Mouse (Mus musculus) brown adipose tissue, adult 24 weeks (tissue): ENCODE data around the gene Barx1. TPM values are rescaled to one million over a fixed set of nuclear protein-coding genes. Genes with fewer than 3 reads are reported as not detected.

ENCODE experiments used
- H3K27ac ChIP-seq: fragments of 200-500 bp; replicated peaks from 2 replicates; pipeline ENCODE4 v1.5.1; 2012; ENCODE audit warnings: low read depth, mild to moderate bottlenecking, low read length
- H3K4me1 ChIP-seq: fragments of 200-500 bp; 2 replicates; pipeline ENCODE4 v1.6.1; 2012; ENCODE audit warnings: low read length, mixed read lengths; ENCODE audit not compliant: control insufficient read depth, insufficient read depth, insufficient read length
- H3K4me3 ChIP-seq: fragments of 200-500 bp; 2 replicates; pipeline ENCODE4 v1.5.1; 2012; ENCODE audit warnings: low read depth, mild to moderate bottlenecking, low read length, moderate library complexity; ENCODE audit not compliant: insufficient read depth
- polyA plus RNA-seq: library from polyadenylated mRNA; stranded (reverse); fragments of >200 nt; gene quantifications from 2 replicates; pipeline ENCODE4 v1.2.4, GENCODE M21; 2012; ENCODE audit not compliant: missing spikeins, insufficient read depth, insufficient read length

The Barx1 gene
- not detected in 2 replicates for polyA plus RNA-seq

DNA sequence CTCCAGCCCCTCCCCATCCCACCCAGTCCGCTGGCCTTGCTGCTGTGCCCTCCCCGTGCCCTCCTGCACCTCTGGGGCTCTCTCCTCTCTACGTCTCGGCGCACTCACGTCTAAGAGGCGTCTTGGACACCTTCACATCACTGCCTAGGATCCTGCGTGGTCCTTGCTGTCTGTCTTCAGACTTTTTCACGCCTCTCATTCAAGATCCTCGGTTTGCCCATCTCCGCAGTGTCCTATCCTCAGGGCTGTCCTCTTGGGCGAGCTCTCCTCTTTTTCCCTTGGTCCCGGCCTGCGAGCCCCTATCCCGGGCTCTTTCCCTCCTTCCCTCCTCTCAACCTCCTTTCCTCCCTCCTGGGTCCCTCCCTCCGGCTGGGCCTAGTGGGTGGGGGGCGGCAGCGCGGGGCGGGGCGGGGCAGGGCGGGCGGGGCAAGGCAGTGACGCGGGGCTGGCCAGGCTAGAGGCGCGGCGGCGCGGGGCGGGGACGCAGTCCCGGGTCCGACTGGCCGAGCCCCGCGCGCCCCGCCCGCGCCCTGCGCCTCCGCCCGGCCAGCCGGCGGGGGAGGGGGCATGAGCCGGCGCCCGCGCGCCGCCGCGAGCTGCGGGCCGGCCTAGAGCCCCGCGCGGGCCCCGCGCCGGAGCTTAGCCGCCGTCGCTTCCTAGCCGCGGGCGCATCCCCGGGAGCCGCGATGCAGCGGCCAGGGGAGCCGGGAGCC lies at the start of gene Barx1:
Barx1 (plus strand) TSS at position 568 of the 713 bp plus-strand sequence.
- no peak within 1 kb of the TSS for H3K4me3 ChIP-seq
- no peak within 1 kb of the TSS for H3K27ac ChIP-seq
- H3K4me1 ChIP-seq = peaks cover 4% of the 10 kb centered on the region

GRCm38 (mm10) chr13:48614525-48614924 lies 48.3 kb upstream of the Barx1 start:
- Histone ChIP-seq H3K27ac (no peak overlapping the region), H3K4me3 (no peak overlapping the region), H3K4me1 (no peaks in the 10 kb centered on the region)

DNA sequence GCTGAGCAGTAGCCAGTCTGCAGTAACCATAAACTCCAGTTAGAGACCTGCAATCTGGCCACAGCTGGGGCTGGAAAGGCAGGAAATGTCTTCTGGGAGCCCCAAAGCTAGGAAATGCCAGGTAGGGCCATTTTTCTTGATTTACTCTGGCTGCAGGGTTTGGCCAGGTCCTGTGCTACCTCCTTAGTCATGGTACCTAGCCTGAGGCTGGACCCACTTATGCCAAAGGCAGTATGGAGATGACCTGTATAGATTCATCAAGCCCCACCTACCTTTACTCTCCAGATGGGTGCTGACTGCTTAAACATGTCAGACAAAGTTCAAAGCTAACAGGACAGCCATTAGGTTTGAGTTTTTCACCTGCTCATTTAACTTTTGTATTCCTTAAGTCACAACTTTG lies 45.0 kb upstream of the Barx1 start:
- no peaks in the 10 kb centered on the region for H3K4me1 ChIP-seq
- H3K4me3 ChIP-seq = no peak overlapping the region
- no peak overlapping the region for H3K27ac ChIP-seq

- Histone ChIP-seq H3K27ac (no peak overlapping the region), H3K4me3 (no peak overlapping the region)
Measured at GRCm38 (mm10) chr13:48618890-48619289, 43.9 kb upstream of the Barx1 start.

DNA sequence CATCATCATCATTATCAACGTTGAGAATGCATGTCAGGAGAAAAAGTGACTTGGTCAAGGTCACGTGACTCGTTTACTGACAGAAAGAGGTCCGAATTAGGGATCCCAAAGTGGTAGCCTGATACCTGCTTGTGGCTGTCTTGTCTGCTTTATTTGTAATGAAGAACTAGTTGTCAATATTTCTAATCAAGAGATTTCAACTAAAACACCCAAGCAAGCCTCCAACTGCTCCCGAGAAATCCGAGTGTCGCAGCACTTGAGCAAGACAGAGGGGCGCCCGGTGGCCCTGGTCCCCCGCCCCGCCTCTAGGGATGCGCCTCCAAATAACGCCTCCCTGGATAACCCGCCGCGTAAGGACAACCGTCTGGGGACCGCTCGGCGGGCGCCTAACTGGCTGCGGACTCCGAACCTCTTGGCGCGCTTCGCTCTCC lies 37.8 kb upstream of the Barx1 start:
- no peaks in the 10 kb centered on the region for H3K4me1 ChIP-seq
- H3K4me3 ChIP-seq = peak overlapping the region; percentile 89
- H3K27ac ChIP-seq = peak overlapping the region; percentile 73

More at GRCm38 (mm10) chr13:48618890-48619289, 43.9 kb upstream of the Barx1 start:
- no peaks in the 10 kb centered on the region for H3K4me1 ChIP-seq

DNA sequence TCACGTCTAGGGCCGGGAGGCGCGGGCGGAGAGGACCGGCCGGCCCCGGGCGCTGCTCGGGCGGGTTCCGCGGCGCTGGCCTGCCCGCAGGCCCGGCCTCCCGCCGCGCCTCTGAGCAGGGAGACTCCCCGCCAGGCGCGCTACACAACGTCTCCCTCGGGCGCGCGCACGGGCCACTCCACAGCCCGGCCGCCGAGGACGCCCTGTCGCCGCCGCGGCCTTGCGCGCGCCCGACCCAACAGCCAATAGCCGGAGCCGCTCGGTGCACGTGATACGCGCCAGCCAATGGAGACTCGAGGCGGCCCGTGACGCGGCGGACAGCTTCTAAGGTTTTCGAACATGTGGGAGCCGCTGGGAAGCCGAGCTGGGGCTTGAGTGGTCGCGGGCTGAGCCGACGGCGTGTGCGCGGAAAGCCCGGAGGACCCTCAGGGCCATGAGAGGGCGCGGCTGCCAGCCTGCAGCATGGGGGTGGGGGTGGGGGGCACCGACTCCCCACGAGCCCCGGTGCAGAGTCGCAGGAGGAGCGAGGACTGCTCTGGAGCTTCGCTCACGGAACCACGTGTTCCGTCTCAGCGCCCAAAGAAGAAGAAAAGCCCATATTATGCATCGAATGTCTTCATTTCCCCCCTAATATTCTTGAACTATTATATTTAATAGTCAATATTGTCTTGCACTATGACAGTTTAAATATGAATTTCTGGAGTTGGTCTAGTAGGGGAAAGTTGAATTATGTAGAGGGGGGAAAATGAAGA lies 37.2 kb upstream of the Barx1 start, which contains the start of gene Ptpdc1:
Ptpdc1 (minus strand) TSS at position 232 of the 752 bp plus-strand sequence.
- no peaks in the 10 kb centered on the region for H3K4me1 ChIP-seq
- H3K27ac ChIP-seq = peak within 1 kb of the TSS; percentile 73
- H3K4me3 ChIP-seq = peak within 1 kb of the TSS; percentile 89

DNA sequence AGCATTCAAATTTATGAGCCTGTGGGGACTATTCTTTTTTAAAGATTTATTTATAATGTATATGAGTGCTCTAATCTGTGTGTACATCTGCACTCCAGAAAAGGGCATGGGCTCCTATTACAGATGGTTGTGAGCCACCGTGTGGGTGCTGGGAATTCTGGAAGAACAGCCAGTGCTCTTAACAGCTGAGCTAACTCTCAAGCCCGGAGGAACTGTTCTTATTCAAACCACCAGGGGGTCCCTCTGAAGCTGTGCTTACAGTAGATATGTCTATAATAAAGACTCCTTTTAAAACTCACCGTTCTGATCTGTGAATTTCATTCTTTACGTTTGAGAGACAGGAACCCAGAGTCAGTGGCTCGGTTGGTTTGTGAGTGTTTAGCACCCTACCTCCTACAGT lies 31.1 kb upstream of the Barx1 start:
- no peaks in the 10 kb centered on the region for H3K4me1 ChIP-seq
- no peak overlapping the region for H3K27ac ChIP-seq
- H3K4me3 ChIP-seq = no peak overlapping the region

- Histone ChIP-seq H3K4me1 (no peaks in the 10 kb centered on the region), H3K27ac (no peak overlapping the region), H3K4me3 (no peak overlapping the region)
Measured at GRCm38 (mm10) chr13:48637706-48638105, 25.1 kb upstream of the Barx1 start.

- H3K4me3 ChIP-seq = no peak overlapping the region
- H3K27ac ChIP-seq = no peak overlapping the region
- no peaks in the 10 kb centered on the region for H3K4me1 ChIP-seq
Measured at GRCm38 (mm10) chr13:48639570-48639969, 23.2 kb upstream of the Barx1 start.

DNA sequence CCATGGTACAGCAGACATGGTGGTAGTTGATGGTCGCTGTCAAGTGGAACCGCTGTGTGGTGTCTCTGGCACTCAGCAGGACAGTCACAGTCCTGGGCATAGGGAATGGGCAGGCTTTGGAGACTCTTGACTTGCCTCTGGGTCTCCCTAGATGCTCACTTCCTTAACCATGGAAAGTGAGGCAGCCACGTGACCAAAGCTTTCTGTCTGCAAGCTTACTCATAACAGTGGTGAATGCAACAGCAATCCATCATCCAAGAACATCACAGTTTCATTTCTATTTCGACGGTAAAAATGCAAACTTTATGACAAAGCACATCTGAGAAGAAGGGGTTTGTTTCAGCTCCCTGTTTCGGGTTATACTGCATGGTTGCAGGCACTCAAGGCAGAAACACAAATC lies 19.7 kb upstream of the Barx1 start:
- no peak overlapping the region for H3K4me3 ChIP-seq
- no peak overlapping the region for H3K27ac ChIP-seq

DNA sequence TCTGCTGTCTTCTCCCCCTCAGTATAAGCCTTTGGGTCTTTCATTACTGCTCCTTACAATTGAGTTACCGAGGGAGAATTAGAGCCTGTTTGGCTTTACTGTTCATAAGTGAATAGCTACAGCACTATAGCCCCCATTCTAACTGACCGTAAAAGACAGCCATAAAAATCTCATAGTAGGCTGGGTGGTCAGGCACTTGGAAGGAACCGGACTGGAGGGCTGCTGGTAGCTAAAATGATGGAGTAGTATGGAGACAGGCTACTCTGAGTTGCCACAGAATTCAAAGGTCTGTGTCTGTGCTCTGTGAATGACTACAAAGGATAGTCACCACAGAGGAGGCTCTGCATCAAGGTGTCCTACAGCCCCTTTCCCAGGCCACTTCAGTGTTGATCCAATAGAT lies 18.8 kb upstream of the Barx1 start:
- Histone ChIP-seq H3K4me1 (no peaks in the 10 kb centered on the region), H3K27ac (no peak overlapping the region), H3K4me3 (no peak overlapping the region)

More for the DNA sequence above, 19.7 kb upstream of the Barx1 start:
- H3K4me1 ChIP-seq = no peaks in the 10 kb centered on the region

GRCm38 (mm10) chr13:48646696-48647095 lies 16.1 kb upstream of the Barx1 start:
- Histone ChIP-seq H3K27ac (no peak overlapping the region), H3K4me3 (no peak overlapping the region), H3K4me1 (no peaks in the 10 kb centered on the region)

GRCm38 (mm10) chr13:48650615-48651014 lies 12.2 kb upstream of the Barx1 start:
- Histone ChIP-seq H3K4me3 (no peak overlapping the region), H3K4me1 (no peaks in the 10 kb centered on the region), H3K27ac (no peak overlapping the region)

DNA sequence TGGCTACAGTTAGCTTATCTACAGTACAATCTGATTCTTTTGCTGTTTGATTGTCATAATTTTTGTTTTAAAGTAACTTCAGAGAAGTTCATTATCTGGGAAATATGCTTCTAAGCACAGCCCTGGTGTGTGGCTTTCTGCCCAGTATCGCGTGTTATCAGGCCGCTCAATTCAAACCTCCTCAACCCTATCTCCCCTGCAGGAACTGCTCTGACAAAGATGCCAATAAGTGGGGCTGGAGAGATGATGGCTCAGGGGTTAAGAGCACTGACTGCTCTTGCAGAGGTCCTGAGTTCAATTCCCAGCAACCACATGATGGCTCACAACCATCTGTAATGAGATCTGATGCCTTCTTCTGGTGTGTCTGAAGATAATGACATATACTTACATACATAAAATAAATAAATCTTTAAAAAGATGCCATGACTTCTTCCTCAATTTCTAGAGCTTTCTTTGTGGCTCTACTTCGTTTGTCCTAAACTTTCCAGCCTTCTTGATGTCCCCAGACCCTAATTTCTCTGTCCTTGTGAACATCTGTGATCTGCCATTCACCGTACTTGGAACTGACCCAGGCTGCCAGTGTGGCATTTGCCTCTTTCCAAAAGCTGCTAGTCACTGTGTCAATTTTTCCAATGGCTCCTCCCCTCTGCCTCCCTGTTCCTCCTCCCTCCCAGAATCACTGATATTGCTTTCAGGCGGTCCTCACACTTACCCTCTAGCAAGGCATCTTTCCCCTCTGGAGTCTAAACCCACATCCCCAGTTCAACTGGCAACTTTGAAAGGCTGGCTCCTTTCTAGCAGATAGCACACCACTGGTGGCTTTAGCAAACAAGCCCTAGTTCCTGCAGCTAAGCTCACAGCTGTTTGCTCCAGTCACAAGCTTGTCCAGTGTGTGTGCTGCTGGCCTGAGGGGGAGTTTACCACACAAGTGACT lies 11.4 kb upstream of the Barx1 start:
- no peaks in the 10 kb centered on the region for H3K4me1 ChIP-seq
- no peak overlapping the region for H3K4me3 ChIP-seq
- no peak overlapping the region for H3K27ac ChIP-seq
